Mouse (Mus musculus) liver, embryonic 14.5 days (tissue): Measurements from ENCODE around the gene Lclat1.

Source experiments
- CTCF ChIP-seq: IDR thresholded peaks from 2 replicates; pipeline ENCODE4 v1.5.1; 2016; ENCODE audit warnings: antibody characterized with exemption, low read depth, control low read depth
- EP300 ChIP-seq: IDR thresholded peaks from 2 replicates; pipeline ENCODE4 v1.6.1; 2016; ENCODE audit warnings: antibody characterized with exemption, low read depth

GRCm38 (mm10) chr17:73138217-73138616 is 30.4 kb downstream of the Lclat1 start:
- no peak for TF ChIP-seq CTCF
- peak; percentile 36; the same call in 1 of the 2 replicates for TF ChIP-seq EP300
